Mouse (Mus musculus): ENCODE data around the gene Gfap.
A peak's percentile ranks its signal among the peaks of the same experiment; 100 is the strongest.

Gfap gene

GRCm38 (mm10) chr11:102900763-102901162 lies at the start of gene Gfap:
Gene Gfap (minus strand): TSS chr11:102900912.
- peak; percentile 58 for DNase-seq (ENCODE audit: low read depth, low spot score)

DNA sequence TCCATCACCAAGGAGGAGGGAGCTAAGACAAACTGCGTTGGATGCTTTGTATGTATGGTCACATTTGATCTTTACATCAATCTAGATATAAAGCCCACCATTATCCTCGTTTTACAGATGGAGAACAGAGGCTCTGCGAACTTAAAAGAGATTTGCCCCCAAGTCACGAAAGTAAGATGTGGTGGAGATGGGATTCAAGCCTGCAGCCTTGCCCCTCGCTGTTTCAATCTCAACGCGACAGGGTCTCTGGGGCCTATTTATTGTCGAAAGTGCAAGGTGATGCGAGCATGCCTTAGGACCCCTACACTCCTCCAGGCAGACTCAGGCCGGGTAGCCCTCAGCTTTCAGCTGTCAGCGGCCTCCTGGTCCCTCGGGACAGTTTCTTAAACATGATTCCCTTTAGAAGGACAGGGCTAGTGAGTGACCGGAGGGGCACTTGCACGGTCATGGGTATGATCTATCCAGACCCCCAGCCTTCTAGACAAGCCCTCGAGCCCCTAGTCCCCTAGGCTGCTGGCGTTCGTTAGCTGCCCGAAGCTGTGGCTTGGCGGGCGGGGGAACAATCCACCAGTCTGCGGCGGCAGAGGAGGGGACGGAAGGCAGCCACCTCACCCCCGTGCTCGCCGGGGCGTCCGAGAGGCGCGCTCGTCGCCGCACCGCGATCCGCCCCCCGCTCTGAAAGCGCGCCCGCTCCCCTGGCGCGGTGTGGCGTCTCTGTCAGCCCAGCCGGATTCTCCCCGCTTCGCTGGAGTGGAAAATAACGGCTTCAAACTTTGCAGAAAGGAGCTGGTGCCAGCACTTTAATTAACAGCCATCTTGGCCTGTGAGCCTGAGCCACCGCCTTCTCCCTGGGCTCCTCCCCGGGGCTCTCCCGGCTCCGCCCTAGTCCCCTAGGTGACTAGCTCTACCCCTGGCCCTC lies 47.6 kb upstream of the Gfap start:
- peak; percentile 48 for DNase-seq (ENCODE audit: low read depth, low spot score)

- no peak for DNase-seq (ENCODE audit: low read depth, low spot score)
These were observed 46.3 kb upstream of the Gfap start for GRCm38 (mm10) chr11:102946992-102947343.

- no peak for DNase-seq (ENCODE audit: low read depth, low spot score)
These were observed 45.7 kb upstream of the Gfap start, which contains the start of gene C1ql1 for GRCm38 (mm10) chr11:102946265-102946991. Gene C1ql1 (minus strand): TSS chr11:102946688.

- DNase-seq (ENCODE audit: low read depth, low spot score) = no peak
These were observed 44.9 kb upstream of the Gfap start for GRCm38 (mm10) chr11:102945306-102946264.

DNA sequence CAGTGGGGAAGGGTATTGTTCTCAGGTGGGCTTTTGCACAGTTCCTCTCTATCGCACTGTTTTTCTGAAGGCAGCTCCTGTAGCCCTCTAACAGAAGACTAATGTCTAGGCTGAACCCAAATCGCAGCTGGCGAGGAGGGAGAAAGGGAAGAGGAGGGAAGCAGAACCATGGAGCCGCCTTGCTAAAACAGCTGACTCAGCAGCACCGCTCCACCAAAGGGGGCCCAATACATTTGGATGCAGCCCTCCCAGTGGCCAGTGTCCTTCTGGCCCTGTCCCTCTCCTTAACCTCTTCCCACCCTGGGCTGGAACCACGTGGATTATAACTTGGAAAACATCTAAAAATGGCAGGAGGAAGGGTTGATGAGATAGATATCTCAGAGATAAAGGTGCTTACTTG lies 40.5 kb upstream of the Gfap start:
- no peak for DNase-seq (ENCODE audit: low read depth, low spot score)

GRCm38 (mm10) chr11:102939024-102939675 lies 38.4 kb upstream of the Gfap start:
- DNase-seq (ENCODE audit: low read depth, low spot score) = no peak

DNA sequence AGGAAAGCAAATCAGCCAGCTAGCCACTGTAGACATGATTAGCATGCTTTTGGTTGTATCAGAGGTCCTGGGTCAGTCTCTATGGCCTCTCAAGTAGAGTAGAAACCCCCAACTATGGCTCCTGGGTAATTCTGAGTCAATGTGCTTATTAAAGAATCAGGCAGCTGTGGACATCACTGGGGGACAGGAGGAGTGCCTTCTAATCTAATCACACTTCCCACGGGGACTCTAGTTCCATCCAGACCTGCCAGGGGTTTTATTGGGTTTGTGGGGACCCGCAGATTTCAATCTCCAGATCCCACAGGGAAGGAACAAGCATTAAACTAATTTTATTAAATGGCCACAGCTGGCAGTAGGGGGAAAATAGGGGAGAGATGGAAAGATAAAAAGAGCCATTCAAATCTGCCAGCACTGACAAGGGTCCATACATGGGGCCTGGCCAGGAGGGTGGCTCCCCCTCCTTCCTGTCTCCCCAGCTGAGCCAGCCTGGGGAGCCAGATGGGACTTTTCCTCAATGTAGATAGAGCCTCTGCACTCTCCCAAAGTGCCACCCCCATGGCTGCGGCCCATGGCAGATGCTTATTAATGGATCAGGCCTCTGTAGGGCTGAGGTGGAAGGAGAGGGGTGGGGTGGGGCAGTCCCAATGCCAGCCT lies 36.9 kb upstream of the Gfap start:
- no peak for DNase-seq (ENCODE audit: low read depth, low spot score)

DNA sequence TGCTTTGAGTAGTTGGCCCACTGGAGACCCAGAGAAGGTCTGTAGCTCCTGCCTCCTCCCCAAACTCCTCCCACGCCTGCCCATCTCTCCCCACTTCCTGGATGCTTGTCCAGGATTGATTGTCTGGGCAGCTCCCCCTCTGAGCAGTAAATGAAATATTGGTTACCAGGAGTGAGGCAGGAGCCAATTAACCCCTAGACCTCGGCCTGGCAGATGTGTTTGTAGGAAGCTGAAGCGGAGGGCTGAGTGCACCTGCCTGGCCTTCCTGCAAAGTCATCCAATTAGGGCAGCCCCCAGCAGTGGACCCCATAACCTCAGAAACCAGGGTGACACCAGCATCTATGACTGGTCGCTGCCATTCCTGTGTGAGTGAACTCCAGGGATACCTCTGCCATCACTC lies 35.6 kb upstream of the Gfap start:
- DNase-seq (ENCODE audit: low read depth, low spot score) = no peak

- no peak for DNase-seq (ENCODE audit: low read depth, low spot score)
These were observed 30.0 kb upstream of the Gfap start for GRCm38 (mm10) chr11:102930672-102931071.

- DNase-seq (ENCODE audit: low read depth, low spot score) = peak; percentile 91
These were observed 24.6 kb upstream of the Gfap start for GRCm38 (mm10) chr11:102925351-102925717.

DNA sequence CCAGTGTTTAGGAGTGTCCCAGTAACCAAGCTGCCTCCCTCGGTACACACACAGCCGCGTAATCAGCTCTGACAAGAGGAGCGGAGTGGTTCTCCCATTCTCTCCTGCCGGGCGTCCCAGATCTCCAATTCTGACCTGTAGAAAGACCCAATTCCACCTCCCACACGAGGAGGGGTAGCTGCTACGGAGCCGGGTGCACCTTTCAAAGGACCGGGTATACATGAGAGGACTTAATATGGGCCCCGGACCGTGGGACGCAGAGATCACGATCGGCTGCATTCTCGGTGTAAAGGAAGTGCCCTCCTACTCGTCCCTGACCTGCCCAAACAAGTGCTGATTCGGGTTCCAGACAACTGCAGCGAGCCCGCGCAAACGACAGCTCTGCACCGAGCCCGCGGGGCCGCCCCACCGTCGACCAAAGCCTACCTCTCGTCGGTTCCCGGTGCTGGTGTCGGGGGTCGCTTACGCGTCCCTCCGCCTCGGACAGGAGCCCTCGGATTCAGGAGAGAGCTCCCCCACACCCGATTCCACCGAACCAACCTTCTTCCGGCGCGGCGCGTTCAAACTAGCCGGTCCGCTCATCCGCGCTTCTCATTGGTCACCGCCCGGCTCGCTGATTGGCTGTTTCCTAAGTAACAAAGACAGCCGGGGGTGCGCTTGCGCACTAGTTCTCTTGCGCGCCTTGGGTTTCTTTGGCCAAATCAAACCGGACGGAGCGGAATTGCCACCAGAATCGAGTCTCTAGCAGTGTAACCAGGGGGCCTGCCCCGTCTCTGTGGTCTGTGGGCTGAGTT lies 24.0 kb upstream of the Gfap start, which contains the start of gene Kif18b:
TSS of gene Kif18b (minus strand) at position 568 of the 794 bp plus-strand sequence.
- peak; percentile 98 for DNase-seq (ENCODE audit: low read depth, low spot score)

GRCm38 (mm10) chr11:102921491-102921890 lies 20.8 kb upstream of the Gfap start:
- DNase-seq (ENCODE audit: low read depth, low spot score) = no peak

GRCm38 (mm10) chr11:102918077-102918476 lies 17.4 kb upstream of the Gfap start:
- no peak for DNase-seq (ENCODE audit: low read depth, low spot score)

GRCm38 (mm10) chr11:102915380-102915779 lies 14.7 kb upstream of the Gfap start:
- no peak for DNase-seq (ENCODE audit: low read depth, low spot score)

- DNase-seq (ENCODE audit: low read depth, low spot score) = no peak
These were observed 10.7 kb upstream of the Gfap start for GRCm38 (mm10) chr11:102911376-102911775.

DNA sequence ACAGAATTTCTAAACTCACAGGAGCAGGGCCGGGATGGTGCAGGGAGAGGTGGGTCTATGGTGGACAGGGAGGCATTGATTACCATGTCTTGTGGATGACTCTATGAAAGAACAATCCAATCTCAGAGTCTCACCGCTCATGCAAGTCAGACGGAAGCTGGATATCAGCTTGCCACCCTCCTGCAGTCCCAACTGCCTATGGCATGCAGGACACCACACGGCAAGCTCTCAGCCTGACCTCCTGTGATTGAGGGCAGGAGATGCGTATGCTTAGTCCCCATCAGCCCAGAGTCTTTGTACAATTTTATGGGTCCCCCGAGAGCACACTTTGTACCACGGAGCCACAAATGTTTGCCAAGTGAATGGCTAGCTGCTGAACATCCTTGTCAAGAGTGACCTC lies 2.9 kb upstream of the Gfap start:
- DNase-seq (ENCODE audit: low read depth, low spot score) = peak; percentile 22

DNA sequence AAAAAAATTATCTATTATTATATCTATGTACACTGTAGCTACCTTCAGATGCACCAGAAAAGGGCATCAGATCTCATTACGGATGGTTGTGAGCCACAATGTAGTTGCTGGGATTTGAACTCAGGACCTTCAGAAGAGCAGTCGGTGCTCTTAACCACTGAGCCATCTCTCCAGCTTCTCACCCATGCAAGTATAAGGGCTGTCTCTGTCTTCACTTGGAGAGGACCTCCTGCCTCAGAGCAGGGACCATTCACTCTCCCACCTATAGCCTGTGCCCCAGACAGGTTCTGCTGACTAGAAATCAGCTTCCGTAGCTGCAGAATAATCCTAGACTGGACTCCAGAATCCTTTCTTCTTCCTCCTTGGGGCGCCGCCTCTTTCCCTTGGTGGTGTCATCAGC lies 1.4 kb upstream of the Gfap start:
- DNase-seq (ENCODE audit: low read depth, low spot score) = no peak

- no peak for DNase-seq (ENCODE audit: low read depth, low spot score)
These were observed 487 bp upstream of the Gfap start for GRCm38 (mm10) chr11:102901199-102901598.

DNA sequence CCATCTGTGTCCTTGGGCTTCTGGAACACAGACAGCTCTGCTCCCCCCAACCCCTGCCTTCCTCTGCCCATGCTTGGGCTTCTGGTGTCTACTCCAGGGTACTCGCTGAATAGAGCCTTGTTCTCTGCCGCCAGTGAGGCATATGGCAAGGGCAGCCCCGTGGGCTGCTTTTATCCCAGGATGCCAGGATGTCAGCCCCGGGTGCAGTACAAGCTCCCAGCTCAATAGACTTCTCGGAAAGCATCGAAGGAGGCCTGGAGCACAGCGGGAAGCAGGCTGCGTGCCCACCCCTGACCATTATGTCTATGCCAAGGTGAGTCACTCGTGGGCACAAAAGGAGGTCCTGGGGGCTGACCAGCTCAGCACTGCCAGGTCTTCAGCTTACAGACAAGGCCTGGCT lies 2.3 kb downstream of the Gfap start:
- DNase-seq (ENCODE audit: low read depth, low spot score) = no peak
